Mouse (Mus musculus) lung, embryonic 15.5 days (tissue): ENCODE measurements around the gene Cpb2. TPM values are rescaled to one million over a fixed set of nuclear protein-coding genes. Genes with fewer than 3 reads are reported as not detected.

Experiments used
- ATAC-seq: fragments of 200-750 bp; cut with Nextera tagmentation; 2 replicates; pipeline ENCODE4 v1.8.0; 2017; ENCODE audit warnings: moderate number of reproducible peaks, borderline replicate concordance; ENCODE audit not compliant: low FRiP score, low TSS enrichment; ENCODE audit errors: extremely low read depth
- H3K27ac ChIP-seq: fragments of 300-500 bp; sonication (generic); 2 replicates; pipeline ENCODE4 v1.5.1; 2015; ENCODE audit warnings: moderate library complexity, mild to moderate bottlenecking, inconsistent platforms
- H3K27me3 ChIP-seq: fragments of 300-500 bp; sonication (generic); 2 replicates; pipeline ENCODE4 v1.6.1; 2015; ENCODE audit warnings: inconsistent platforms
- H3K36me3 ChIP-seq: fragments of 300-500 bp; sonication (generic); 2 replicates; pipeline ENCODE4 v1.6.1; 2015; ENCODE audit warnings: inconsistent platforms
- H3K4me1 ChIP-seq: fragments of 300-500 bp; sonication (generic); 2 replicates; pipeline ENCODE4 v1.6.1; 2015; ENCODE audit warnings: inconsistent platforms
- H3K4me2 ChIP-seq: fragments of 300-500 bp; sonication (generic); 2 replicates; pipeline ENCODE4 v1.6.1; 2015; ENCODE audit warnings: inconsistent platforms, mild to moderate bottlenecking, moderate library complexity
- H3K4me3 ChIP-seq: fragments of 300-500 bp; sonication (generic); 2 replicates; pipeline ENCODE4 v1.5.1; 2015; ENCODE audit warnings: mild to moderate bottlenecking, inconsistent platforms
- H3K9ac ChIP-seq: fragments of 300-500 bp; sonication (generic); 2 replicates; pipeline ENCODE4 v1.6.1; 2015; ENCODE audit warnings: inconsistent platforms
- H3K9me3 ChIP-seq: fragments of 300-500 bp; sonication (generic); 2 replicates; pipeline ENCODE4 v1.6.1; 2016; ENCODE audit warnings: inconsistent platforms
- WGBS: fragments of 180-500 bp; shearing (Covaris S2); methylation state at CpG from one replicate; pipeline ENCODE4 v1.1.7; 2015; 5-methylcytosine and 5-hydroxymethylcytosine counted together
- polyA plus RNA-seq: library from polyadenylated mRNA; unstranded; fragments of >200 nt; fragmentation: Nextera tagmentation; extraction: Ambion mirVana; gene quantifications from 2 replicates; pipeline ENCODE4 v1.2.1, GENCODE M21; 2015

Gene Cpb2
- polyA plus RNA-seq, 1 experiment from 2014 or later: not detected

GRCm38 (mm10) chr14:75222386-75222785 lies 19.7 kb upstream of the Cpb2 start:
- H3K4me1 ChIP-seq: no peaks in the 10 kb centered on the region
- no peaks in the 10 kb centered on the region for H3K9me3 ChIP-seq
- ATAC-seq: no peak
- H3K36me3 ChIP-seq: no peaks in the 10 kb centered on the region; the same call in 1 of the 2 replicates
- no peak overlapping the region for H3K4me2 ChIP-seq
- no peaks in the 10 kb centered on the region for H3K27me3 ChIP-seq
- H3K4me3 ChIP-seq: no peak overlapping the region
- 64% methylated on average over 6 of the region's 6 CpGs for WGBS
- no peak overlapping the region for H3K27ac ChIP-seq
- no peak overlapping the region for H3K9ac ChIP-seq

GRCm38 (mm10) chr14:75227453-75228084 lies 14.5 kb upstream of the Cpb2 start:
- no peaks in the 10 kb centered on the region for H3K27me3 ChIP-seq
- H3K9me3 ChIP-seq: no peaks in the 10 kb centered on the region
- H3K36me3 ChIP-seq: no peaks in the 10 kb centered on the region
- no peak overlapping the region for H3K4me3 ChIP-seq
- H3K4me1 ChIP-seq: no peaks in the 10 kb centered on the region
- no peak overlapping the region for H3K4me2 ChIP-seq
- no peak for ATAC-seq
- H3K9ac ChIP-seq: no peak overlapping the region
- no peak overlapping the region for H3K27ac ChIP-seq
- WGBS: 69% methylated on average over 6 of the region's 6 CpGs

- Histone ChIP-seq H3K4me3 (no peak overlapping the region), H3K27ac (no peak overlapping the region), H3K36me3 (no peaks in the 10 kb centered on the region), H3K4me1 (no peaks in the 10 kb centered on the region), H3K27me3 (no peaks in the 10 kb centered on the region), H3K4me2 (no peak overlapping the region), H3K9me3 (no peaks in the 10 kb centered on the region), H3K9ac (no peak overlapping the region)
- no peak for ATAC-seq
- 45% methylated on average over 2 of the region's 2 CpGs for WGBS
Observed at GRCm38 (mm10) chr14:75229834-75230233, 12.3 kb upstream of the Cpb2 start.

- no peak for ATAC-seq
- H3K9ac ChIP-seq: no peak overlapping the region
- no peaks in the 10 kb centered on the region for H3K27me3 ChIP-seq
- no peaks in the 10 kb centered on the region for H3K9me3 ChIP-seq
- H3K4me1 ChIP-seq: no peaks in the 10 kb centered on the region
- H3K4me3 ChIP-seq: no peak overlapping the region
- no peaks in the 10 kb centered on the region for H3K36me3 ChIP-seq
- 85% methylated on average over 5 of the region's 5 CpGs for WGBS
- H3K27ac ChIP-seq: no peak overlapping the region
- no peak overlapping the region for H3K4me2 ChIP-seq
Observed at GRCm38 (mm10) chr14:75233070-75233469, 9.0 kb upstream of the Cpb2 start.

DNA sequence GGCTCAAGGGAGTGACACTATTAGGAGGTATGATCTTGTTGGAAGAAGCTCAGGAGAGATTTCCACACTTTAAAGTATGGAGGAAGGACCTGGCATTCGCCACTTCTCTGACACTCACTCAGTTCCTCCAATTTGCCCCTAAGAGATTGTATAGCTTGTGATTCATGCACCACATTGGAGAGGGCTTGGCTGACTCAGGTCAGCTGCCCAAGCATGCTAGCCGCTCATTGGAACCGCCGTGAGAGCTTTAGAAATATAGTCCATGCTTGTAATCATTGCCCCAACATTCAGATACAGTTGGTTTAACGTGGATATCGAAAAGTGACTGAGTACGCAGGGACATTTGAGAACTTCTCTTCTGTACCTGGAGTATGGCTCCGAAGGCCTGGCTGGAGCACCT lies 6.5 kb upstream of the Cpb2 start:
- no peak for ATAC-seq
- no peaks in the 10 kb centered on the region for H3K4me1 ChIP-seq
- 80% methylated on average over 8 of the region's 8 CpGs for WGBS
- no peaks in the 10 kb centered on the region for H3K36me3 ChIP-seq
- no peak overlapping the region for H3K27ac ChIP-seq
- no peaks in the 10 kb centered on the region for H3K9me3 ChIP-seq
- no peak overlapping the region for H3K4me2 ChIP-seq
- no peak overlapping the region for H3K4me3 ChIP-seq
- H3K27me3 ChIP-seq: no peaks in the 10 kb centered on the region
- no peak overlapping the region for H3K9ac ChIP-seq

DNA sequence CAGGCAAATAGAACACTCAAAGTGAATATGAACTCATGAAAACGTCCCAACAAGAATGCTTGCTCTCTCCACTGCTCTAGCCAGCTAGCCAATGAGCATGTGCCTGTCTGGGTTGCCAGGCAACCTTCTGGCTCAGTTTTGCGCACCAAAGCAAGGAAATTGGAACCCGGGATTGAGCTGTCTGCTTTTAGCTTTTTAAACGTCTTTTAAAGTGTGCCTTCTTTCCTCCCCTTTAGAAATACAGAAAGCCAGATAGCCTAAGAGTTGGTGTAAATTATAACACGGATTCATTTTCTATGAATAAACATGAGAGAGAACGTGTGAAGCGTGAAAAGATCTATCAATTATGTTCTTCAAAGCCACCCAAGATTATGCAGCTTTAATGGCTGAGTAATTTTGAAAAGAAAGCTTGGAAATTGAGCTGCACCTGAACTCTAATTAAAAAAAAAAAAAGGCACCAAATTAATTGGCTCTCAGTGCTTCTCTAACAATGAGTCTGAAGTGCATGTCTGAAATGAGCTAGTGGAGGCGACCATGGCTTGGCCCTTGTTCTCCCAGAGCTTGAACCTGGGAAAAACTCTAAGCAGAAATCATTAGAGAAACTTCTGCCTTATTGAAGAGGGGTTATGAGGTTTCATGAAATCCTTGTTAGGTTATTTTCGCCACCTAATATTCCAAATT lies 6.0 kb upstream of the Cpb2 start:
- no peak overlapping the region for H3K4me2 ChIP-seq
- ATAC-seq: no peak
- H3K27me3 ChIP-seq: no peaks in the 10 kb centered on the region
- no peak overlapping the region for H3K9ac ChIP-seq
- H3K4me3 ChIP-seq: no peak overlapping the region
- no peaks in the 10 kb centered on the region for H3K9me3 ChIP-seq
- H3K36me3 ChIP-seq: no peaks in the 10 kb centered on the region
- no peak overlapping the region for H3K27ac ChIP-seq
- H3K4me1 ChIP-seq: no peaks in the 10 kb centered on the region
- WGBS: 53% methylated on average over 9 of the region's 9 CpGs

GRCm38 (mm10) chr14:75236636-75237003 lies 5.5 kb upstream of the Cpb2 start:
- H3K27ac ChIP-seq: no peak overlapping the region
- H3K9ac ChIP-seq: no peak overlapping the region
- H3K4me1 ChIP-seq: no peaks in the 10 kb centered on the region
- H3K4me3 ChIP-seq: no peak overlapping the region
- no peaks in the 10 kb centered on the region for H3K36me3 ChIP-seq
- no peaks in the 10 kb centered on the region for H3K27me3 ChIP-seq
- H3K9me3 ChIP-seq: no peaks in the 10 kb centered on the region
- ATAC-seq: no peak
- H3K4me2 ChIP-seq: no peak overlapping the region
- 81% methylated on average over 4 of the region's 4 CpGs for WGBS

DNA sequence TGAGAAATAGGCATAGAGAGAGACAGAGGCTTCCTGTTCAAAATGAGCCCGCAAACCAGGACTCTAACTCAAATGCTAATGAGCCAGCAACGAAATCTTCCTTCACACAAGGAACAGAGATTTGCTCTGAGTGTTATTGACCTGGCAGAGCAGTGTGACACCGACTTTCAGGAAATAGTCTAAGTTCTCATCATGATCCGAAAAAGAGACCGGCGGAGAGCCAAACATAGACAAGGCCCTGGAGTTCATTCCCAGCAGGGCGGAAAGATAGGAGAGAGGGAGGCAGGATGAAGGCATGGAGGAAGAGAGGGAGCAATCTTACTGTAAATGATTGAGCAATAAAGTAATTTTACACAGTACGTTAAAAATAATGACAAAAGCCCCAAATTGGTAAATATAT lies 5.0 kb upstream of the Cpb2 start:
- Histone ChIP-seq H3K9me3 (no peaks in the 10 kb centered on the region), H3K4me3 (no peak overlapping the region), H3K36me3 (no peaks in the 10 kb centered on the region), H3K4me2 (no peak overlapping the region), H3K4me1 (no peaks in the 10 kb centered on the region), H3K27ac (no peak overlapping the region), H3K9ac (no peak overlapping the region), H3K27me3 (no peaks in the 10 kb centered on the region)
- ATAC-seq: no peak
- 80% methylated on average over 8 of the region's 8 CpGs for WGBS

DNA sequence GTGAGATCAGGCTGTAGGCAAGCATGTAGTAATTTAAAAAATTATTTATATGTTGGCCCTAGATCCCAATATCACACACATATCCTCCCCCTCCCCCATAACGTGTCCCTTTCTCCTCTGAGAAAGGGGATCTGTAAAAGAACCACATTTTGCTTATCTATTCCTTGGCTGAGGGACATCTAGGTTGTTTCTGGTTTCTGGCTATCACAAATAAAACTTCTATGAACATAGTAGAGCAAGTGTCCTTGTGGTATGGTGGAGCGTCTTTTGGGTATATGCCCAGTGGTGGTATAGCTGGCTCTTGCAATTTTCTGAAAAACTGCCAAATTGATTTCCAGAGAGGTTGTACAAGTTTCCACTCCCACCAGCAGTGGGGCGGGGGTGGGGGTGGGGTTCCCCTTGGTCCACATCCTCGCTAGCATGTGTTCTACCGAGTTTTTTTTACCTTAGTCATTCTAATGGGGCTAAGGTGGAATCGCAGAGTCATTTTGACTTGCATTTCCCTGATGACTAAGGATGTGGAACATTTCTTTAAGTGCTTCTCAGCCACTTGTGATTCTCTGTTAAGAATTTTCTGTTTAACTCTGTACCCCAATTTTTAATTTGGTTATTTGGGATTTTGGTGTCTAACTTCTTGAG lies 3.9 kb upstream of the Cpb2 start:
- Histone ChIP-seq H3K9me3 (no peaks in the 10 kb centered on the region), H3K4me3 (no peak overlapping the region), H3K36me3 (no peaks in the 10 kb centered on the region), H3K27ac (no peak overlapping the region), H3K4me1 (no peaks in the 10 kb centered on the region), H3K9ac (no peak overlapping the region), H3K27me3 (no peaks in the 10 kb centered on the region), H3K4me2 (no peak overlapping the region)
- 76% methylated on average over 6 of the region's 6 CpGs for WGBS
- no peak for ATAC-seq

GRCm38 (mm10) chr14:75246024-75247000 lies 4.2 kb downstream of the Cpb2 start:
- H3K9ac ChIP-seq: no peak overlapping the region
- H3K4me3 ChIP-seq: no peak overlapping the region
- WGBS: 78% methylated on average over 11 of the region's 11 CpGs
- no peaks in the 10 kb centered on the region for H3K36me3 ChIP-seq
- no peaks in the 10 kb centered on the region for H3K9me3 ChIP-seq
- H3K27me3 ChIP-seq: no peaks in the 10 kb centered on the region
- no peak overlapping the region for H3K27ac ChIP-seq
- H3K4me2 ChIP-seq: no peak overlapping the region
- no peak for ATAC-seq
- no peaks in the 10 kb centered on the region for H3K4me1 ChIP-seq

DNA sequence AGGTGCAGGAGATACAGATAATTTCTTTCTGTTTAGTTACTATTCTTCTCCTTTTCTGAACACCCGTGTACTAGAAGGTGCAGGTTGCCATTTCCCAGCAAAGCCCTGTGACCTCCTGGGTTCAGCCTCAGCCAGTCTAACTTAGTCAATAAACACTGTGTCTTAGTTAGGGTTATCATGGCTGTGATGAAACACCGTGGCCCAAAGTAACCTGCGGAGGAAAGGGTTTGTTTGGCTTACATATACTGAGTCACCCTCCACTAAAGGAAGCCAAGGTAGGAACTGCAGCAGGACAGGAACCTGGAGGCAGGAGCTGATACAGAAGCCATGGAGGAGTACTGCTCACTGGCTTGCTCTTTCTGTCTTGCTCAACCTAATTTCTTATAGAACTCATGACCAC lies 8.3 kb downstream of the Cpb2 start:
- Histone ChIP-seq H3K9ac (no peak overlapping the region), H3K4me2 (no peak overlapping the region), H3K4me1 (no peaks in the 10 kb centered on the region), H3K9me3 (no peaks in the 10 kb centered on the region), H3K4me3 (no peak overlapping the region), H3K36me3 (no peaks in the 10 kb centered on the region), H3K27ac (no peak overlapping the region), H3K27me3 (no peaks in the 10 kb centered on the region)
- 65% methylated on average over 3 of the region's 3 CpGs for WGBS
- no peak for ATAC-seq
